Mouse (Mus musculus): Measurements from ENCODE around the gene Ksr2.

- TF ChIP-seq CTCF (IDR thresholded peaks at IDR 0.05; ENCODE audit: low read depth, low read length) (no peak), GATA1 (IDR thresholded peaks at IDR 0.05; ENCODE audit: borderline replicate concordance, low read length) (no peak), TAL1 (conservative IDR thresholded peaks at IDR 0.05; ENCODE audit: low read depth, low read length) (no peak), POLR2AphosphoS5 (IDR thresholded peaks at IDR 0.05; ENCODE audit: insufficient replicate concordance, low read depth, low read length) (no peak), GATA2 (IDR thresholded peaks at IDR 0.05; ENCODE audit: borderline replicate concordance, low read depth, low read length) (no peak)
These were observed 350.7 kb downstream of the Ksr2 start for GRCm38 (mm10) chr5:117764496-117764895.

Data from G1E (cell line).